Mouse (Mus musculus) B cell, adult 2 months (primary cell): ENCODE results near the gene Epb41l5.
A peak's percentile ranks its signal among the peaks of the same experiment; 100 is the strongest.

ENCODE experiments used
- DNase-seq, 2 experiments: peaks; one replicate each; pipeline ENCODE4 v3.0.0; 2022

Gene Epb41l5

DNA sequence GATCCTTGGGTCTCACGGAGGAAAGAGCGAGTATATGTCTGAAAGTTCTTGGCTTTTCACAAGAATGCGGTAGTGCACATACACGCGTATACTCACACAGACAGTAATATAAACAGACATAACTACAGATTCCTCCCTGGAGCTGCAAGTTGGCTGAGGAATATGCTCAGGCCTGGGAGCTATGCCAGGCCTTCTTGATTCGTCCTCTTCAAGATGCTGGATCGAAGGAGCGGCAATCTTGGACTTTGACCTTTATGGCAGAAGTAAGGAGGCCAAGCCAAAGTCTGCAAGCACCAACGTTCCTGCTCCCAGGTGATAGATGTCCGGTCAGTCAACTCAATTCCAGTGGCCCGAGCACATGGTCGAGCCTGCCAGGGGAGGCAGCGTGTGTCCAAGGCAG lies 117.9 kb downstream of the Epb41l5 start:
- no peak for DNase-seq

DNA sequence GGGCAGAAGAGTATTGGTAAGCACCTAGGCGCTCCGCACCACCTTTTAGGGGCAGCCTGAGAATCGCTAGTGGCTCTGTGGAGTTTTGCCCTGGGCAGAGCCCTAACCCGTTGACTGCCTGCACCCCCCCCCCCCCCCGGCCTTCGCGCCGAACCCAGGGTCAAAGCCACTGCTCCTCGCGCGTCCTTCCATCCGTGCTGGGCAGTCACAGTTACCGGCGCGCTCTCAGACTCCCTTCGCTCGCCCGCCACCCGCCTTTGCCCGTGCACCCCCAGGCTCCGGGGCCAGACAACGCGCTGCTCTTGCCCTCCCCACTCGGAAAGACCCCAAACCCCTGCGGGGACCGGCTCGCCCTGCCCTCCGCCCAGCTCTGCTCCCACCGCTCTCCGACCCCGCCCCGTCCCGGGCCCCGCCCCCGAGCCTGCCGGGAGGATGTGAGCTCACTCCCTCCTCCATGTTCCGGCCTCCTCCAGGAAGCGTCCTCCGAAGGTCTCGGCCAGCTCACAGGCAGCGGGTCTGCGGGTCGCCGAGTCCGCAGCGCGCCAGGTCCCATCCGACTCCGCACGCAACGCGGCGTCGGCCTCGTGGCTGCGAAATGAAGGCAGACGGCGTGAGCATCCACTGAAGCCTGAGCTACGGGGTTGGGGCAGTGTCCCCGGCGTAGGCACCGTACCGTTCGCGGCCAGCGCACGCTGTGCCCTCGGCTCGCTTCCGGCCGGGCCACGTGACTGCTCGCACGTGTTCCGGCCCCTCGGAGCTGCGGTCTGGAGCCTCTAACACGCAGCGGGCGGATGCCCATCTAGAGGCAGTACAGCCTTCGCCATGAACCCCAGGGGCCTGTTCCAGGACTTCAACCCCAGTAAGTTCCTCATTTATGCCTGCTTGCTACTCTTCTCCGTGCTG lies 122.9 kb downstream of the Epb41l5 start, which contains the start of gene Tmem185b:
TSS of gene Tmem185b (plus strand) at position 472 of the 903 bp plus-strand sequence.
- peak; percentile 89 to 91 for DNase-seq

DNA sequence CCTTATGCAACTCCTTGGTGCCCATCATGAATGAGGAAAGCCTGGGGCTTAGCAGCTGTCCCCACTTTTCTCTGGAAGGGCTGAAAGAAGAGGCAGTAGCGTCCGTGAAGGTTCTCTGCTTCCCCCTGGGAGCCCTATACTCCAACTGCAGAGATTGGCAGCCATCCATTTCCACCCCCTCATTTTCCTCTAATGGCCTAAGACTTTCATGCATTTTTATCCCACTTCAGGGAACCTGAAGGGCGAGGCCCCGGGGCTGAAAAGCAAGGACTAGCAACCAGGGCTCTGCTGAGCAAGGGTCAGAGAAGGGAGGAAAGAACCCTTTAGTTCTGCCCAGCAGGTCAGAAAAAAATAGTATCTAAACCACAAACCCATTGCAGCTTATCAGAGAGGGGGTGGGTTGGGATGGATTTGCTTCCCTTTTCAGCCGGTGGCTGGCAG lies 123.8 kb downstream of the Epb41l5 start:
- DNase-seq, result peak in 1 of 2 experiments; percentile 10

DNA sequence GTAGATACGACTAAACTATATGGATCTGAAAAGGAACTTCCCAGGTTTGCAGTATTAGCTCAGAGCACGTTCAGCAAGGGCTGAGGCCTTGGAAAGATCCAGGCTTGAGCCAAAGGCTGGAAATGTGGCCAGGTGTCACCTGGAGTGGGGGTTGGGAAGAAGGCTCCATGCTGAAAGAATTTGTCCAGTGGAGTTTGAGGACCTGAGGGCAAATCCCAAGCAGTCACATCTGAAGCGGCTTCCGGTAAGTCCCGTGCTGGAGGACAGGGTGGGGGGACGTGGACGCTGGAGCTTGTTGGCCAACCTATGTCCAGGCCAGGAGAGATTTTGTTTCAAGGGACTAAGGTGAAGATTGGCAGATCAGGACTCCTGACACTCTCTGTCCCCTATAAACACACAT lies 125.0 kb downstream of the Epb41l5 start:
- no peak for DNase-seq

DNA sequence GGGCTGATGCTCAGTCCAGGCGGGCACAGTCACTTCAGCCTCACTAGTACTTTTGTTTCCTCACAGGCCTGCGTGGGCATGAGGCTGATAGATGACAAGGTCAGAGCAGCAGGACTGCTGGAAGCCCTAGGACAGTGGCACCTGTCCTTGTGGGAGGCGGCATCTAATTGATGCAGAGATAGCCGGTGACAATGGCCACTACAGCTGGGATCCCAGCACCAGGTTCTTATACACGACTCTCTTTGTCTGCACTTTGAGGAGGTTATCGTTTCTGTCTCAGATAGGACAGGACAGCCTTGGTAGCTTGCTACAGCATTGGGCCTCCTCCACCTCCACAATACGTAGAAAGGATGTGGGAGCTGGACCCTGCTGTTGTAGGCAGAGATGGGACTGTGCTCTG lies 125.4 kb downstream of the Epb41l5 start:
- DNase-seq, result no peak

DNA sequence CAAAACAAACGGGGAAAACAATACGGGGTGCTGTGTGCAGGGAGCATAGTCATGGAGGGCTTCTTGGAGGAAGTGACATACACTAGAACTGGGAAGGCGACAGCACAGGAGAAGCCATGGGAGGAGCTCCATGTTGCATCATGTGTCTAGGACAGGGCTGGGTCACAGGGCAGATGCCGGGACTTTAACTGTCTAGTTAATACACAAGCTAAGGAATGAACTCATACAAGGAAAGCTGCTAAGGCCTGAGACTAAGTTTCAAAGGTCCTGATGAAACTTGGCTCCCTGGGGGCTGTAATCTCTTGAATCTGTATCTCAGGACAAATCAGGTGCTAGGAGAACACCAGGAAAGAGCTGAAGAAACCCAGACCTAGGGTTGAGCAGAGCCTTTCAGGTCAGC lies 126.1 kb downstream of the Epb41l5 start:
- no peak for DNase-seq

DNA sequence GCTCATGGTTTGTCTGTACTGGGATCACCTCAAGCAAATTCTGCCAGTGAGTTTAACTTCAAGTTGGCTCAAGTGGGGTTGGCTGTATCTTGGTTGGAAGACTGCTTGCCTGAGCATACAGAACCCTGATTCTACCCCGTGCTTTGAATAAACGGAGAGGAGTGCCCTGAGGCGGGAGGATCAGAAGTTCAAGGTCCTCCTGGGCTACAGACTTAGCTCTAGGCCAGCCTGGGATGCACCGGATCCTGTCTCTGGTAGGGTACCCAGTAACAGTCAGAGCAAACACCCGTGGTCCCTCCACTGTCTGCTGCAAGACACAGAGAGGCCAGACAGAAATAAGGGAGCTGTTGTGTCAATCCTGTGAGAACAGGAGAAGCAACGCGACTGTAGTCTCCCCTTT lies 127.1 kb downstream of the Epb41l5 start:
- DNase-seq, result no peak

DNA sequence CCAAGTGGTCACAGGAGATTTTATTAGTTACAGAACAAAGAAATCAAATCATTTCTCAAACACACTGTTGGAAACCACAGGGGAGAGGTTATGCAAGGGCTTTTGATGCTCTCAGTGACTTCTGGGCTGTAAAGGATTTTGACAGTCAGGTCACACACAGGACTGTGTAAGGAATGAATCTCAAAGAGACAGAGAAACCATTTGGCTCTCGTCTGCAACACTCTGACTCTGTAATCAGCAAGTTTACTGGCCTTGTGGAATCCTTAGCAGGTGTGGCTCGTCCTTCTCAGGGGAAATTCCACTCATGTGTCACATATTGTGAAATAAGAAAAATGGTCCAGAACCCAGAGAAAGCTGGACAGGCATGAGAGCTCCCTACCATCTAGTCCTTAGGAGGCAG lies 127.8 kb downstream of the Epb41l5 start:
- no peak for DNase-seq

DNA sequence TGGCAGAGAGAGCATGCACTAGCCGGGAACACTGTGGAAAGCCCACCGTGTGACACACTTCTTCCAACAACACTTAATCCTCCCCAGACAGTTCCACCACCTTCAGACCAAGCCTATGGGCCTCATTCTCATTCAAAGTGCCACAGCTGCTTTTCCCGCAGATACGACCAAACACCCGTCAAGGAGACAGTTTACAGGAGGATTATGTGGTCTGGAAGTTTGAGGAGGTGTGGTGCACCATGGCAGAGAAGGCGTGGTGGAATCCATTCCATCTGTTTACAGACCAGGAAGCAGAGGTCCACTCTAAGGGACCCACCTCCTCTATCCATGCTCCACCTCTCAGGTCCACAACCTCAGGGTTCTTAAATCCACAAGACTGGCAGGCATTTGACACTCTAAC lies 129.5 kb downstream of the Epb41l5 start:
- no peak for DNase-seq

DNA sequence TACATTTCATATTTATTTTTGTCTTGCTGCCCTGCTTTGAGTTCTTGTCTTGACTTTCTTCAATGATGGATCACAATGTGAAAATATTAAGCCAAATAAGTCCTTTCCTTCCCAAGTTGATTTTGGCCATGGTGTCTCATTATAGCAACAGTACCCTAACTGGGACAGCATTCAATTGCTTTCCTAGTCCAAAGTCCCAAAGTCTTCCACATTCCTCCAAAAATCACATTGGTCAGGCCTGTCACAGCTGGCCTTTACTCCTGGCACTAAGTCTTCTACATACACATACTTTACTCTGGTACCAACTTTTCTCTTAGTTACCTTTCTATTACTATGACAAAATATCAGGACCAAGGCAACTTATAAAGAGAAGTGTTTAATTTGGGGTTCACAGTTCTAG lies 130.0 kb downstream of the Epb41l5 start:
- no peak for DNase-seq

DNA sequence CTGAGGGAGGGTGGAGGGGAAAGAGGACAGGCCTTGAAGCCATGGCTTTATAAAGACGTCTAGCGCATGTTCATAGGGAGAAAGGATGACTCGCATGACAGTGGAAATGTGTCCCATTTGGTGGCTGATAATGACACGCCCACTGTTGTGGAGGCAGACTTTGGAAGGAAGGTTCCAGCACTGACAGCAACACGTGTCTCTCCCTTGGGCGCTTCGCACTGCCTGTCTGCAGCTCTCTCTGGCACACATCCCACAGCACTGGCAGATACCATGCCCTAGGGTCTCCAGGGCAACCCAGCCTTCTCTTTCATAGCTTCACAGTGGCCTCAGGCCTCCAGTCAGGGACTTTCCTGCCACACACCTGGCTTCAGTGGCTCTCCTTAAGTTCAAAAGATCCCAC lies 130.7 kb downstream of the Epb41l5 start:
- DNase-seq, result no peak

DNA sequence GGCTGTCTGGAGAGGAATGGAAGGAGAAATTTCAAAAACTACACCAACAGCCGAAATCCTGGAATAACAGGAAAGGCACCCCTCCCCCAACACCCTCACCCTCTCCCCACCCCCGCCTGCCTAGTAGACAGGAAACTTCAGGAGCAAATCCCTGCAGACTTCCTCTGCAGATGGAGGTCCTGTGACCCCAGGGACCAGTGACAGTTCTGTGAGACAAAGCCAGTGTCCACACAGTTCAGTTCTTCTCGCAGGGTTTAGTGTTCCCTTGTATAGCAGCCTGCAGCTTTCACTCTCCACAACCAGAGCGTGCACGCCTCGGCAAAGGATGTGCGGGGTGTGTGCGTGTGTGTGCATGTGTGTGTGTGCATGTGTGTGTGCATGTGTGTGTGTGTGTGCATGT lies 137.9 kb downstream of the Epb41l5 start:
- no peak for DNase-seq

DNA sequence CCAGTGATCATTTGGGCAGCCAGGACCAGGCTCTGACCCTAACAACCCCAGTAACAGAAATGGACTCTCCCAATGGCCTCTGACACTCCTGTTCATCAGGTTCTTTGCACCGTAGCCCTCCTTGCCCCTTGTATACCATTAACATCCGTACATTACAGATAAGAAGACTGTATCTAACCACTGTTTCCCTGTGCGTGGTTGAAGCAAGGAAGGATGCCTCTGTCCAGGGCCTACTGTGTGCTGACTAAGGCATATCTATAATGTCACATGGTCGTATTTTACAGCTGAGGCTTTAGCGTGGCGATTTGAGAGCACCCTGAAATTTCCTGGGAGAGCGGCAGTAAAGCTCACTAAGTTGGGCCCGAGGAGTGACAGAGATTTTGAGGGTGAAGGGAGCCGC lies 138.4 kb downstream of the Epb41l5 start:
- DNase-seq, result no peak

DNA sequence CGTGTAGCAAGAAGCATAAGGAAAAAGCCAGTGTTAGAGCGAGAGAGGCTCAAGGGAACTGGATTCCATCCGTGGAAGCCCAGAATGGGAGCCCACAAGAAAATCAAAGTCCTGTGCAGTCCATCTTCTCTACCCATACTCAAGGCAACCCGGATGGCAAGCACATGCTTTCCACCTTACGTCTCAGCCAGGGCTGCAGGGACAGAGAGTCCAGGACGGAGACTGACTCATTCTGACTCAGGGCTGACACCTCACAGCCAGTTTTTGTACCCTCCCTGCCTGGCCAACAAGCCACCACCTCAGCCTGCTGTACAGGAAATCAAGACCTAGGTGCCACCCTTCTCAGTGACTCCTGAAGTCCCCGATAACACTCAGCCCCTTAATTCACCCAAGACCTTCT lies 139.3 kb downstream of the Epb41l5 start:
- no peak for DNase-seq

DNA sequence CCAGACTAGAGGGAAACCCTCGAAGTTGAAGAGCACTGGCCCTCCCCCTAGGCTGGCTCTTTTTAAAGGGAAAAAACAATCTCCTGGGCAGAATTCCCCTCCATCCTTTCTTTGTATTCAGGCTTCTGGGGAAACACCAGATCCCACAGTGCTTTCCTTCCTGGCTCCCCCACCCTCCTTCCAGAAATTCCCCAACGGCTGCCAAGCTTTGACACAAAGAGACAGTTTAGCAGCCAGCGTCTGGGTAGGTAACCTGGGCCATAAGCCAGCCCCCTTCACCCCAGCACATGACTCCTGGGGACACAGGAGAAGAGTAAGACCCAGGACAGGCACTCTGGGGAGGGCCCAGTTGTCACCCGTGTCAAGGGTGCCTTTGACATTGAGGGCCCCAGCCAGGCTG lies 140.3 kb downstream of the Epb41l5 start:
- no peak for DNase-seq

DNA sequence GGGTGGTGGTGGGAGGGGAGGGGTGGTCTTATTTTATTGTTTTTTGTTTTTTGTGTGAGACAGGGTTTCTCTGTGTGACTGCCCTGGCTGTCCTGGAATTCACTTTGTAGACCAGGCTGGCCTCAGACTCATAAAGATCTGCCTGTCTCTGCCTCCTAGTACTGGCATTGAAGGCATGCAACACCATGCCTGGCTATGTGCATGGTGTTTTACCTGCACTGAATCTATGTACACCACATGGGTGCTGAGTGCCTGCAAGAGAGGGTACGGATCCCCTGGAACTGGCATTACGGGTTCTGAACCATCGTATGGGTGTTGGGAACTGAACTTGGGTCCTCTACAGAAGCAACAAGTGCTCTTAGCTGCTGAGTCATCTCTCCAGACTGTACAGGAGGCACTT lies 142.8 kb downstream of the Epb41l5 start:
- no peak for DNase-seq

DNA sequence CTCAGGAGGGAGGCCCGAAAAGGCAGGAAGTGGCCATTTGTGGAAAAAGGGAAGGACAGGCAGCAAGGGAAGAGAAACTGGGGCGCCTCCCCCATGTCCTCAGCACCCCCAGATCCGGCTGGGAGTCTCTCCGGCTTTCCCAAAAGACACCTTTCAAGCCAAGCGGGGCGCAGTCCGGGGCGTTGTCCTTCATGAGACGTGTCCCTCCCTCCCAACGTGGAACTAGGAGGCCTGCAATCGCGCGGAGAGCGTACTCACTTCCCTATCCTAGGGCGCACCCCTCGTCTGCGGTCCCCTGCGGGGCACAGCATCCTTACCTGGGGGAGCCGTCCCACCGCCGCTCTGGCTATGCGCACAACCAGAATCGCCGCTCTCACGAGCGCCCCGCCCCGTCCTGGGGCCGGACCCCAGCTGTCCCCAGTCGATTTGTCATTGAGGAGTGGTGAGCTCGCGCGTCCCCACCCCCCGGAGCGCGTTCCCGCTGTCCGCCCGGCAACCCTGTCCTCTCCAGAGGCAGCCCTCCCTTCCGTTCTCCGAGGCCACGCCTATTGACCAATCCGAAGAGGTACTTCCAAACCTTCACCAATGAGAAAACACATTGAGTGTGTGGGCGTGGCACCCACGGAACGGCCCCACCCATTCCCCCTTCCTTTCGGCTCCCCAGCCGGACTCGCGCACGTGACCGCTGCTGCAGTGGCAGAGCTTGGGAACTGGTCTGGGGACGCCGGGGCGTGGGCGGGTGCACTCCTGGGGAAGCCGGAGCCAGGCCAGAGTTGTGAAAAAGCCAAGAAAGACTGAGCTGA lies 144.3 kb downstream of the Epb41l5 start, which contains the start of gene Ralb:
TSS of gene Ralb (minus strand) at position 535 of the 803 bp plus-strand sequence.
- DNase-seq, result peak; percentile 84 to 88

DNA sequence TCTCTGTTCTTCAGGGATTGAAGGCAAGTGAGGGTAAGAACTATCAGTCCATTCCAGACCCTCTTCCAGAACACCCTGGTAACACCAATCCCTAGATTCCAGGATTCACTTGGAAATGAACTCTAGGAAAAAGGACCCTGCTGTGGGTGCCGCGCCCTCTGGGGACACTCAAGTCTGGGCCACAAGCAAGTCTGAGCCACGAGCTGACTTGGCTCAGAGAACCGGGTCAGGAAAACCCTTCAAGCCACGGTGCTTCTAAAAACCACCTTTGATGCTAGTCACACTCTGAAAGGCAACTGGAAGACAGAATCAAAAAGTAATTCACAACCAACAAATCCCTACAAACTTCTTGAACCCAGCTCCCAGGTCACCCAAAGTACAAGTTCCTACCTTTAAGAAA lies 145.0 kb downstream of the Epb41l5 start:
- DNase-seq, result no peak

DNA sequence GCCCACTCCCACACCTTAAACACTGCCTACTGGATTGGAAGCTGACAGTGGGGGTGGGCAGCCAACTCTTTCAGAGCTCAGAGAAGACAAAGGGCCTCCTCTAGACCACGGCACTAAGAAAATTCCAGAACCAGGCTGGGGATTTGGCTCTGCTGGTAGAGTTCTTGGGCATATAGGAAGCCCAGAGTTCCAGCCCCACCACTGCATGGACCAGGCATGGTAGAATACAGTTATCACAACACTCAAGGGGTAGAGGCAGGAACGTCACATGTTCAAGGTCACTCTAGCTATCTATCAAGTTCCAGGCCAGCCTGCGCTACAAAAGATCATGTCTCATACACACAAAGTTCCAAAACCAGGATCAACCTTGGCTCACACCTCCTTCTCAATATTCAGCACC lies 145.6 kb downstream of the Epb41l5 start:
- DNase-seq, result no peak

DNA sequence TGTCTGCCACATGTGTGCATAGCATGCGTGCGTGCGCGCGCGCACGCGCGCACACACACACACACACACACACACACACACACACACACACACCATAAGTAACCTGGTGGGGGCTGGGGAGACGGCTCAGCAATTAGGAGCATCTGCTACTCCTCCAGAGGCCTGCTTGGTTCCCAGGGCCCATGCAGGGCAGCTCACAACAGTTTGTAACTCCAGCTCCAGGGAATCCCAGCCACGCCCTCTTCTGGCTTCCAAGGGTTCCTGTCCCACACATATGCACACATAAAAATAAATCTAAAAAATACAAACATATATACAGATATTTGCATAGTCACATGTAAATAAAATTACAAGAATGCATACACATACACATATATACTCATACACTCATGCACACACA lies 146.1 kb downstream of the Epb41l5 start:
- DNase-seq, result peak; percentile 21 to 29

DNA sequence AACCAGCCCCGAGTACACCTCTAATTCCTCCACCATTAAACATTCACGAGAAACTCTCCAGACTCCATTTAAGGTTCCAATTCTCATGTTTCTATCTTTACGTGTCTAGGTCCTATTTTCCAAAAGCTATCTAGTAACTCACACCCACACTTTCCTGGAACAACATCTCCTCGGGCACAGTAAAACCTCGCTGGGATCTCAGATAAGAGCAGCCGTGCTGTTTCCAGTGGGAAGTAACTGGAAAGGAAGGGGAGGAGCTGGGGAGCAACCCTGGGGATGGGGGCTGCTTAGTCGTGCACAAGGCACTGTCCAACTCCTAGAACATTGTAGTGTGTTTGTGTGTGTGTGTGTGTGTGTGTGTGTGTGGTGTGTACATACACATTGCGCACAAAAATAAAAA lies 146.9 kb downstream of the Epb41l5 start:
- DNase-seq, result no peak

DNA sequence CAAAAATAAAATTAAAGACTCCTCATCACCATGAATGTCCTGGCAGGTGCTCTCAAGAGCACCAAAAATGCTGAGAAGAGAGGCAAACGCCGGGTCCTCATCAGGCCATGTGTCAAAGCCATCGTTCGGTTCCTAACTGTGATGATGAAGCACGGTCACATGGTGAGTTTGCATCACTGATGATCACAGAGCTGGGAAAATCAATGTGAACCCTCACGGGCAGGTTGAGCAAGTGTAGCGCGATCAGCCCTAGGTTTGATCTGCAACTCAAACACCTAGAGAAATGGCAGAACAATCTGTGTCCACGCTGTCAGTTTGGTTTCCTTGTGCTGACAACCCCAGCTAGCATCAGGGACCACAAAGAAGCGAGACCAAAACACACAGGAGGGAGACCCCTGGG lies 149.3 kb downstream of the Epb41l5 start:
- DNase-seq, result no peak

DNA sequence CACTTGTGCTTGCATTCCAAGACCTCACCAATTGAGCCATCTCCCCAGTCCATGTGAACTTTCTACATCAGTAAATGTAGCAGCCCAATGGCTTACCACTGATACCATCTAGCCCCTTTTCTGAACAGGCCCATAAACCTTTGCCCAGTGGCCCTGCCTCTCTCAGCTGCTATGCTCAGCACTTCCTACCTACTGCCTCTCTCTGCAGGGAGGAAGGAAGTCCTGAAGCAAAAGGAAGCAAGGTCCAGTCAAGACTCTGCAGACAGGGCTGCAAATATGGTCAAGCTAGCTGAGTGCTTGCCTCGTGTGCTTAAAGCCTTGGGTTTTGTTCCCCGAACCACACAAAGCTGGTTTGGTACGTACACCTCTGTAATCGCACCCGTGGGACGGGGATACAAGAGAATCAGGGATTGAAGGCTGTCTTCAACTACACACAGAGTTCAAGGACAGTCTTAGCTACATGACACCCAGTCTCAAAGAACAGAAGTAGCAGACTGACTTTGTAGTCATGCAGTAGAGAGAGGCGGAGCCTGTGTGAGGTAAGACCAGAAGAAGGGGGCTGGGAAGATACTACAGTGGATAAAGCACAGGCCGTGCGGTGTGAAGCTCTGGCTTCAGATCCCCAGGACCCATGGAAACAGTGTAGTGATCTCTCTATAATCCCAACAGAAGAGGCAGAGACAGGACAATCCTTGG lies 150.1 kb downstream of the Epb41l5 start:
- no peak for DNase-seq
